Mouse (Mus musculus) liver, embryonic 11.5 days (tissue): ENCODE data around the gene Inpp4a. TPM values are rescaled to one million over a fixed set of nuclear protein-coding genes. Genes with fewer than 3 reads are reported as not detected.

Experiments used
- ATAC-seq: fragments of 200-750 bp; cut with Nextera tagmentation; replicated peaks from 2 replicates; pipeline ENCODE4 v1.8.0; 2017; ENCODE audit warnings: moderate number of reproducible peaks, mild to moderate bottlenecking, moderate TSS enrichment, moderate library complexity; ENCODE audit not compliant: low FRiP score
- DNase-seq: peaks from one replicate; pipeline ENCODE4 v3.0.0-alpha.2; 2017; ENCODE audit warnings: low spot score
- H3K27ac ChIP-seq: fragments of 300-500 bp; sonication (generic); 2 replicates; pipeline ENCODE4 v1.5.1; 2014; ENCODE audit warnings: mild to moderate bottlenecking, low read depth, low read length, control low read depth
- H3K27me3 ChIP-seq: fragments of 300-500 bp; sonication (generic); replicated peaks from 2 replicates; pipeline ENCODE4 v1.6.1; 2014; ENCODE audit warnings: low read length, mixed read lengths; ENCODE audit not compliant: control insufficient read depth, insufficient read depth
- H3K36me3 ChIP-seq: fragments of 300-500 bp; sonication (generic); 2 replicates; pipeline ENCODE4 v1.6.1; 2014; ENCODE audit warnings: mild to moderate bottlenecking, low read length, moderate library complexity, mixed read lengths; ENCODE audit not compliant: control insufficient read depth, insufficient read depth
- H3K4me1 ChIP-seq: fragments of 300-500 bp; sonication (generic); replicated peaks from 2 replicates; pipeline ENCODE4 v1.6.1; 2014; ENCODE audit warnings: low read length, mixed read lengths; ENCODE audit not compliant: control insufficient read depth, insufficient read depth
- H3K4me2 ChIP-seq: fragments of 300-500 bp; sonication (generic); 2 replicates; pipeline ENCODE4 v1.6.1; 2014; ENCODE audit warnings: mild to moderate bottlenecking, control low read depth, moderate library complexity
- H3K4me3 ChIP-seq: fragments of 300-500 bp; sonication (generic); 2 replicates; pipeline ENCODE4 v1.5.1; 2014; ENCODE audit warnings: low read depth, low read length, control low read depth
- H3K9ac ChIP-seq: fragments of 300-500 bp; sonication (generic); 2 replicates; pipeline ENCODE4 v1.6.1; 2014; ENCODE audit warnings: low read depth, low read length, control low read depth
- H3K9me3 ChIP-seq: fragments of 300-500 bp; sonication (generic); 2 replicates; pipeline ENCODE4 v1.6.1; 2016; ENCODE audit warnings: low read length, inconsistent platforms, mixed read lengths; ENCODE audit not compliant: control insufficient read depth
- WGBS: fragments of 180-500 bp; shearing (Covaris S2); extraction: QIAGEN DNeasy Blood & Tissue Kit; methylation state at CpG from one replicate; pipeline ENCODE4 v1.1.7; 2014; 5-methylcytosine and 5-hydroxymethylcytosine counted together
- polyA plus RNA-seq: library from polyadenylated mRNA; unstranded; fragments of >200 nt; fragmentation: Nextera tagmentation; extraction: Ambion mirVana; gene quantifications from 2 replicates; pipeline ENCODE4 v1.2.1, GENCODE M21; 2014

Gene Inpp4a
- polyA plus RNA-seq, 1 experiment from 2014 or later, result 6.8 TPM

DNA sequence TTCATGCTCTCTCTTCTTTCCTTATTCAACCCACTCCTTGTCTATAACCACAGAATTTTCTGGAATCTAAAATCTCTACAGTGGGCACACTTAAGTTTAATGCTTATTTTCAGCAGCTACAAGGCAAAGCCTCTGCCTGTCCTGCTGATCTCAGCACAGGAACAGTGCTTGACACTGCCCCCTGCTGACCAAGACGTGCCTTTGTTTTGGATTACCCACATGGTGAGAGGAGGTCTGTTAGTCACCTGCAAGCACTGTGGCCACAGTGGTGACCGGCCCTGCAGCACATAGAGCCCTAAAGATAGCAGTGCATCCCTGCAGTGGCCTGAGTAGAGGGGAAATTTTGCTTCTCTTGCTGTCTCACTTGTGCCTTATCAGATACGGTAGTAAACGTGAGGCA, 102.0 kb downstream of the Inpp4a start:
- Histone ChIP-seq H3K4me3 (no peak overlapping the region), H3K27ac (no peak overlapping the region), H3K27me3 (no peaks in the 10 kb centered on the region), H3K36me3 (no peaks in the 10 kb centered on the region), H3K9me3 (no peaks in the 10 kb centered on the region), H3K4me1 (no peaks in the 10 kb centered on the region; the same call in 1 of the 2 replicates), H3K4me2 (no peak overlapping the region), H3K9ac (no peak overlapping the region)
- ATAC-seq (no peak; the same call in 1 of the 2 replicates), DNase-seq (peak; percentile 39)
- 50% methylated on average over 4 of the region's 4 CpGs for WGBS

DNA sequence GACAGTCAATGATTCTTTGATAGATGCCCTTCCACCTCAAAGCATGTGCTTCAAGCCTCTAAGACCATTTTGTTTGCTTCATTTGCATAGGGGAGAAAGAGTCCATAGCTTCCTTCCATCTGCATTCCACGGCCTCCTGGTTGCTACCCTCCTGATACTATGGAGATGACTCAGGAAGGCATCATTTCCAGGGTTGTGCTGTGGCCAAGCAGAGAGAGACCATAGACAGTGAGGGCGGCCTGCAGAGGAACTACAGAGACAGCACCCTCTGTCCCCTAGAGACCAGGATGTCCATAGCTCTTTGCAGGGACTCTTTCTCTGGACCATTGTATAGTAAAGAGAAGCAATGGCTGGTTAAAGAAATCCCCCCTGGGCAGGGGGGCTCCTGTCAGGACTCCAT, 105.5 kb downstream of the Inpp4a start:
- no peaks in the 10 kb centered on the region for H3K36me3 ChIP-seq
- no peaks in the 10 kb centered on the region for H3K27me3 ChIP-seq
- H3K9me3 ChIP-seq, result no peaks in the 10 kb centered on the region
- ATAC-seq, result no peak
- H3K4me3 ChIP-seq, result no peak overlapping the region
- DNase-seq, result no peak
- WGBS, result 81% methylated on average over 2 of the region's 2 CpGs
- no peaks in the 10 kb centered on the region for H3K4me1 ChIP-seq
- H3K9ac ChIP-seq, result no peak overlapping the region
- H3K27ac ChIP-seq, result no peak overlapping the region
- H3K4me2 ChIP-seq, result no peak overlapping the region

DNA sequence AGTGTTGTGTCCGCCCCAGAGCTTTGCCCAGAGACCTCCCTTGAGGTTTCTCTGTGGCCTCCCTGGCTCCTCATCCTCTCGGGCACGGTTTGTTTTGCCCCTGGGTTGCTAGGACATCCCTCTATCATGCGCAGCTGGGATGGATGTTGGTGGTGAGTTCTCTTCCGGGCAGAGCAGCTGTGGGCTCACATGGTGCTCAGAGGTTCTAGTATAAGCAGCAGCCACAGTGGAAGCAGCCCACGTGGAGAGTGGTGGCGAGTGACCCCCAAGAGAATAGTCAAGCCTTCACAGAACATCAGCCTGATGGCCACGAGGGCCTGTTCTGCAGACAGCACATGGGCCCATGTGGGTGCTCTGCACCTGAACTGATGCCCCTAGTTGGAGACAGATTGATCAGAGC, 107.6 kb downstream of the Inpp4a start:
- ATAC-seq (no peak), DNase-seq (no peak)
- no peak overlapping the region for H3K27ac ChIP-seq
- H3K9ac ChIP-seq, result no peak overlapping the region
- H3K36me3 ChIP-seq, result no peaks in the 10 kb centered on the region
- H3K4me2 ChIP-seq, result no peak overlapping the region
- H3K4me3 ChIP-seq, result no peak overlapping the region
- H3K27me3 ChIP-seq, result no peaks in the 10 kb centered on the region
- H3K9me3 ChIP-seq, result no peaks in the 10 kb centered on the region
- H3K4me1 ChIP-seq, result no peaks in the 10 kb centered on the region
- WGBS, result 81% methylated on average over 8 of the region's 8 CpGs

DNA sequence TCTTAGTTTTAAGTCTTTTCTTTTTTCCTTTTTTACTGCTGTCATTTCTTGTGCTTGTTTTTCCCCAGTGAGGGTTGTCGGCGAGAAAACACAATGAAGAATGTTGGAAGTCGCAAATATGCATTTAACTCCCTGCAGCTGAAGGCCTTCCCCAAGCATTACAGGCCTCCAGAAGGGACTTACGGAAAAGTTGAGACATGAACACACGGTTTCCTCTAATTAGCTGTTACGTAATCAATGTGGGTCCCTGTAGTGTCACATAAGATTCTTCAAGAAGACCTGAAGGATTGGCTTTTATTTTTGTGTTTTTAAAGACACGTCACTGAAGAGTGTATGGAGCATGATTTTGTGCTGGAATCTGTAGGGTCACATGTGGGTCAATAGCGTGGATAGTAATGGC, 108.4 kb downstream of the Inpp4a start:
- DNase-seq (no peak), ATAC-seq (no peak)
- H3K9ac ChIP-seq, result no peak overlapping the region
- no peaks in the 10 kb centered on the region for H3K4me1 ChIP-seq
- H3K4me2 ChIP-seq, result no peak overlapping the region
- H3K9me3 ChIP-seq, result no peaks in the 10 kb centered on the region
- H3K4me3 ChIP-seq, result no peak overlapping the region
- no peak overlapping the region for H3K27ac ChIP-seq
- no peaks in the 10 kb centered on the region for H3K27me3 ChIP-seq
- no peaks in the 10 kb centered on the region for H3K36me3 ChIP-seq
- WGBS, result 82% methylated on average over 8 of the region's 8 CpGs

DNA sequence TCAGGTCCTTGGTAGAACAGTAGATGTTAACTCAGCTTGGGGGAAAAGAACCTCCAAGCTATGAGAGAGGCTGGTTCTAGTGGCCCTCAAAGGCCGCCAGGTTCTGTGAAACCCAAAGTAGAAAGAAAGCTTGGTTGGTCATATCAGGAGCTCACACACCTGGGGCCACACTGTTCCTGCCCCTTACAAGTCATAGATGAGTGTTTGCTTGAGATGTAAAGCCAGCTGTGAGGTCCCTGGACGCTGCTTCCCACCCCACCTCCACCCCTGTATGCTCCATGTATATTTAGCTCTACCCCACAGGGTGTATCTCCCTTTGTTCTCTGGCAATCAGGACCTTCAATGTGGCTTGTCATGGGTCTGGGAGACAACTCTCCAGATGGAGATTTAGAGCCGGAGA, 109.0 kb downstream of the Inpp4a start:
- H3K4me1 ChIP-seq, result no peaks in the 10 kb centered on the region
- no peaks in the 10 kb centered on the region for H3K9me3 ChIP-seq
- ATAC-seq (no peak), DNase-seq (no peak)
- no peaks in the 10 kb centered on the region for H3K36me3 ChIP-seq
- no peak overlapping the region for H3K4me2 ChIP-seq
- H3K9ac ChIP-seq, result no peak overlapping the region
- no peak overlapping the region for H3K4me3 ChIP-seq
- H3K27me3 ChIP-seq, result no peaks in the 10 kb centered on the region
- WGBS, result 63% methylated on average over 3 of the region's 3 CpGs
- H3K27ac ChIP-seq, result no peak overlapping the region

DNA sequence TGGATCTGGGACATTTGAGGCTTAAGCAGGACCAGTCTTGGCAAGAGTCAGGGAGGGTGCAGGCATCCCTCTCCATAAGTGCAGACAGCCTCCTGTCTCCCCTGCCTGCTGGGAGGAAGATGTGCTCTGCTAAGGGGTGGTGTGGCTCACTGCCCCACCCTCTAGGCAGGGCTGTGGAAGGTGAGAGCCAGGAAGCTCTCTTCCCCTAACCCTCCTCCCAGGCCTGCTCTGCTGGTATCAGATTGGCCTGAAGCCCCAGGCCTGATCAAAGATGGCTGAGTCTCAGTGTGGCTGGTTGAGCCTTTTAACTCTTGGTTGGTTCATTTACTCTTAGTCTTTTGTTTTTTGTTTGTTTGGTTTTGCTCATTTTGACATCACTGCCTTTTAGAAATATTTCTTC, 110.0 kb downstream of the Inpp4a start:
- no peak overlapping the region for H3K27ac ChIP-seq
- ATAC-seq, result no peak
- no peaks in the 10 kb centered on the region for H3K27me3 ChIP-seq
- DNase-seq, result no peak
- no peak overlapping the region for H3K4me3 ChIP-seq
- H3K9ac ChIP-seq, result no peak overlapping the region
- H3K4me1 ChIP-seq, result no peaks in the 10 kb centered on the region
- H3K36me3 ChIP-seq, result no peaks in the 10 kb centered on the region
- H3K9me3 ChIP-seq, result no peaks in the 10 kb centered on the region
- H3K4me2 ChIP-seq, result no peak overlapping the region

DNA sequence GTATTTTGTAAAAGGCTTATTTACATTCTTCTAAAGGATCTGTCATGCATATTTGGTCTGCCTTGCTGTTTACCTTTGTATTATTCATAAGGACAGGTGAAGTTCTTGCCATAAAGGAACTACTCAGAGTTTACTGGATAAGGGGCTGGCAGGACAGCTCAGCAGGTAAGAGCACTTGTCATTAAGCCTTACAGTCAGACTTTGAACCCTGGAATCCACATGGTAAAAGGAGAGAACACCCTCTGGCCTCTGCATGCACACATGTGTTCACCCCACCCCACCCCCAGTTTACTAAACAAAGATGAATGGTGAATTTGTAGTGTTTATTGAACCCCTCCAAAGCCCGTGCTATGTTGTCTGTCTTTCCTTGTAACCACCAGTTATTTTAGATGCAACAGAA, 115.7 kb downstream of the Inpp4a start:
- DNase-seq (no peak), ATAC-seq (no peak)
- H3K27me3 ChIP-seq, result no peaks in the 10 kb centered on the region
- H3K4me3 ChIP-seq, result no peak overlapping the region
- H3K9ac ChIP-seq, result no peak overlapping the region
- H3K4me2 ChIP-seq, result no peak overlapping the region
- peaks cover 18% of the 10 kb centered on the region for H3K36me3 ChIP-seq
- H3K4me1 ChIP-seq, result no peaks in the 10 kb centered on the region
- H3K27ac ChIP-seq, result no peak overlapping the region
- 82% methylated on average over 1 of the region's 1 CpGs for WGBS
- H3K9me3 ChIP-seq, result no peaks in the 10 kb centered on the region

DNA sequence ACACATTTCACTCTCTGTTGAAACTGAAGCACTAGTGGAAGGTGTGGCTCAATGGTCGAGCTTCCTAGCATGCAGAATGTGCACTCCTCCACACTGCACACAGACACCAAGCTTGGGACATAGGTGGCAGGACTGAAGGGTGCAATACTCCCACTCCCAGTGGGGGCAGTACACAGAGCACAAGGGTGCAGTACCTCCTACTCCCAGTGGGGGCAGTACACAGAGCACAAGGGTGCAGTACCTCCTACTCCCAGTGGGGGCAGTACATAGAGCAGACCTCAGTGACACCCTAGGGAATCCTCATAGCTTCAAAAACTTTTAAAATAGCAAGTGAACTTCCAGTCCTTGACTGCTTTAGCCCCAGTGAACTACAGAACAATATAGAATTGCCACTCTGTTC, 119.8 kb downstream of the Inpp4a start:
- H3K36me3 ChIP-seq, result peaks cover 30% of the 10 kb centered on the region
- WGBS, result 93% methylated on average over 1 of the region's 1 CpGs
- peaks cover 4% of the 10 kb centered on the region; the same call in 1 of the 2 replicates for H3K9me3 ChIP-seq
- no peaks in the 10 kb centered on the region; the same call in 1 of the 2 replicates for H3K4me1 ChIP-seq
- H3K27ac ChIP-seq, result no peak overlapping the region
- no peaks in the 10 kb centered on the region for H3K27me3 ChIP-seq
- no peak overlapping the region for H3K4me2 ChIP-seq
- no peak overlapping the region for H3K9ac ChIP-seq
- DNase-seq (no peak), ATAC-seq (no peak; the same call in 1 of the 2 replicates)
- no peak overlapping the region for H3K4me3 ChIP-seq

DNA sequence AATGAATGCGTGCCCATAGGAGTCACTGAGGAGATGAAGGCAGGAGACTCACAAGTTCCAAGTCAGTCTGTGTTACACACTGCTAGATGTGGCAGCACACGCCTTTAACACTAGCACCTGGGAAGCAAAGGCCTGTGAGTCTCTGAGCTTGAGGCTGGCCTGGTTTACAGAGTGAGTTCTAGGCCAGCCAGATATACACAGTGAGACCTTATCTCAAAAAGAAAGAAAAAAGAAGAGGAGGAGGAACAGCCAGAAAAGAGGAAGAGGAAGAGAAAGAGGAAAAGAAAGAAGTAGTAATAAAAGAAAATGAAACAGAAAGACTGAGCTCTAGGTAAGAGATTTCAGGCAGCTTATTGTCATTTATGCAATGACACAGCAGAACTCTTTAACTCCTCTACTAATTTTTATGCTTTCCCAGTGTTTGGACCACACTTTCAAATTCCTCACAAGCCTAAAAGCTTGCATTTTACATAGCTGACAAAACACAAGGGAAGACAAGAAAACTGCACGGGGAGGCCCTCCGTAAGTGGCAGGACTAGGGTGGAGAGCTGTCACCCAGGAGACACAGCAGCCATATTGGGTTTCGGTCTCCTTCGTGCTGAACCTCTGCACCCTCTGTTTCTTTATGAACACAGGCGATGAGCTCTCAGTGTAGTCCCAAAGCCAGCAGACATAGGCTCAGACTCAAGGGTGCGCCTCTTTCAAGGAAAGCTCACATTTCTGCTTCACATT, 127.6 kb downstream of the Inpp4a start:
- no peak overlapping the region for H3K4me3 ChIP-seq
- no peak overlapping the region for H3K9ac ChIP-seq
- H3K4me2 ChIP-seq, result peak overlapping the region; percentile 17
- DNase-seq, result no peak
- ATAC-seq, result no peak
- H3K9me3 ChIP-seq, result peaks cover 4% of the 10 kb centered on the region; the same call in 1 of the 2 replicates
- no peak overlapping the region for H3K27ac ChIP-seq
- H3K27me3 ChIP-seq, result no peaks in the 10 kb centered on the region
- WGBS, result 89% methylated on average over 8 of the region's 8 CpGs
- peaks cover 7% of the 10 kb centered on the region for H3K4me1 ChIP-seq
- H3K36me3 ChIP-seq, result peaks cover 16% of the 10 kb centered on the region
